Mouse (Mus musculus): Measurements from ENCODE around the gene Sapcd1.
A peak's percentile ranks its signal among the peaks of the same experiment; 100 is the strongest.

Sapcd1 gene

GRCm38 (mm10) chr17:35029691-35030532, 2.1 kb upstream of the Sapcd1 start:
- DNase-seq (ENCODE audit: low spot score in 2 of 2): peak in 1 of 2 experiments; percentile 17

- no peak for DNase-seq (ENCODE audit: low spot score in 2 of 2)
These were observed 499 bp upstream of the Sapcd1 start for GRCm38 (mm10) chr17:35028315-35028714.

GRCm38 (mm10) chr17:35026206-35026605, 1.6 kb downstream of the Sapcd1 start:
- DNase-seq (ENCODE audit: low spot score in 2 of 2): no peak

GRCm38 (mm10) chr17:35024691-35025488, 2.9 kb downstream of the Sapcd1 start:
- DNase-seq (ENCODE audit: low spot score in 2 of 2): no peak

GRCm38 (mm10) chr17:35024261-35024660, 3.6 kb downstream of the Sapcd1 start:
- no peak for DNase-seq (ENCODE audit: low spot score in 2 of 2)

GRCm38 (mm10) chr17:35023756-35024155, 4.1 kb downstream of the Sapcd1 start:
- no peak for DNase-seq (ENCODE audit: low spot score in 2 of 2)

- no peak for DNase-seq (ENCODE audit: low spot score in 2 of 2)
These were observed 4.6 kb downstream of the Sapcd1 start for GRCm38 (mm10) chr17:35023221-35023620.

GRCm38 (mm10) chr17:35022541-35023060, 5.2 kb downstream of the Sapcd1 start:
- DNase-seq (ENCODE audit: low spot score in 2 of 2): no peak

GRCm38 (mm10) chr17:35021842-35022477, 5.9 kb downstream of the Sapcd1 start:
- no peak for DNase-seq (ENCODE audit: low spot score in 2 of 2)

- peak; percentile 79 to 94 for DNase-seq (ENCODE audit: low spot score in 2 of 2)
These were observed 6.5 kb downstream of the Sapcd1 start for GRCm38 (mm10) chr17:35021163-35021808.

GRCm38 (mm10) chr17:35020551-35020950, 7.3 kb downstream of the Sapcd1 start:
- DNase-seq (ENCODE audit: low spot score in 2 of 2): no peak

- no peak for DNase-seq (ENCODE audit: low spot score in 2 of 2)
These were observed 7.9 kb downstream of the Sapcd1 start for GRCm38 (mm10) chr17:35019894-35020293.

GRCm38 (mm10) chr17:35018171-35018570, 9.6 kb downstream of the Sapcd1 start:
- DNase-seq (ENCODE audit: low spot score in 2 of 2): no peak

GRCm38 (mm10) chr17:35017706-35018030, 10.1 kb downstream of the Sapcd1 start:
- no peak for DNase-seq (ENCODE audit: low spot score in 2 of 2)

- no peak for DNase-seq (ENCODE audit: low spot score in 2 of 2)
These were observed 10.8 kb downstream of the Sapcd1 start for GRCm38 (mm10) chr17:35016791-35017705.

- DNase-seq (ENCODE audit: low spot score in 2 of 2): peak in 1 of 2 experiments; percentile 43
These were observed 11.4 kb downstream of the Sapcd1 start, which contains the start of gene Vwa7 for GRCm38 (mm10) chr17:35016376-35016775. Gene Vwa7, plus strand, starts transcription at chr17:35016579.

- DNase-seq (ENCODE audit: low spot score in 2 of 2): no peak
These were observed 12.5 kb downstream of the Sapcd1 start for GRCm38 (mm10) chr17:35015296-35015695.

GRCm38 (mm10) chr17:35013221-35013620, 14.6 kb downstream of the Sapcd1 start:
- no peak for DNase-seq (ENCODE audit: low spot score in 2 of 2)

- no peak for DNase-seq (ENCODE audit: low spot score in 2 of 2)
These were observed 15.4 kb downstream of the Sapcd1 start for GRCm38 (mm10) chr17:35012430-35012829.

- DNase-seq (ENCODE audit: low spot score in 2 of 2): peak in 1 of 2 experiments; percentile 57
These were observed 16.4 kb downstream of the Sapcd1 start for GRCm38 (mm10) chr17:35011440-35011839.
